Mouse (Mus musculus): Measurements from ENCODE around the gene Cspg4.

DNA sequence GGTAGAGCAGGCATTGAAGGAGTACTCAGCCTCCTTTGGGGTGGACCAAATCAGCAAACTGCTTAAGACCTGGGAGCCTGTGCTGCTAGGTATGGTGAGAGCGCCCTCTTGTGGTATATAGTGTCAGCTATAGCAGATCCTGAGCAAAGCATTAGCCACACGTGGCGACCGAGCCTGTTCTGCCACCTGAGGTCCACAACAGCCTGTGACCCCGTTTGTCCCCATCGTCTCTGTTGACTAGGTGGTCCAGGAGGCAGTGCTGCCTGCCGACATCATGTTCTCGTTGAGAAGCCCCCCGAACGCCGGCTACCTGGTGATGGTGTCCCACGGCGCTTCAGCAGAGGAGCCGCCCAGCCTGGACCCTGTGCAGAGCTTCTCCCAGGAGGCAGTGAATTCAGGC, 25.0 kb downstream of the Cspg4 start:
- peak; percentile 68 for TF ChIP-seq CTCF (conservative IDR thresholded peaks at IDR 0.05; ENCODE audit: low read length)
- TF ChIP-seq NANOG (IDR thresholded peaks at IDR 0.05; ENCODE audit: borderline replicate concordance, low read length), result no peak
- no peak for TF ChIP-seq POU5F1 (IDR thresholded peaks at IDR 0.05; ENCODE audit: borderline replicate concordance, low read length)
